Mouse (Mus musculus): ENCODE results near the gene Hoxb13. TPM values are rescaled to one million over a fixed set of nuclear protein-coding genes. Genes with fewer than 3 reads are reported as not detected.

The Hoxb13 gene
- total RNA-seq, 4 experiments from 2014 or later, result not detected

GRCm38 (mm10) chr11:96189810-96190522, 4.2 kb upstream of the Hoxb13 start:
- DNase-seq (ENCODE audit: low spot score), result no peak

GRCm38 (mm10) chr11:96191132-96191531, 3.0 kb upstream of the Hoxb13 start:
- DNase-seq (ENCODE audit: low spot score), result no peak

DNA sequence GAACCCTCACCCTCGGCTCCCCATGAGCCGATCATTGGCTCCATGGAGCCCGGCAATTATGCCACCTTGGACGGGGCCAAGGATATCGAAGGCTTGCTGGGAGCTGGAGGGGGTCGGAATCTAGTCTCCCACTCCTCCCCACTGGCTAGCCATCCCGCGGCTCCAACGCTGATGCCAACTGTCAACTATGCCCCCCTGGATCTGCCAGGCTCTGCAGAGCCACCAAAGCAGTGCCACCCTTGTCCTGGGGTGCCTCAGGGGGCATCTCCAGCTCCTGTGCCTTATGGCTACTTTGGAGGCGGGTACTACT, 240 bp downstream of the Hoxb13 start:
- no peak for DNase-seq (ENCODE audit: low spot score)

DNA sequence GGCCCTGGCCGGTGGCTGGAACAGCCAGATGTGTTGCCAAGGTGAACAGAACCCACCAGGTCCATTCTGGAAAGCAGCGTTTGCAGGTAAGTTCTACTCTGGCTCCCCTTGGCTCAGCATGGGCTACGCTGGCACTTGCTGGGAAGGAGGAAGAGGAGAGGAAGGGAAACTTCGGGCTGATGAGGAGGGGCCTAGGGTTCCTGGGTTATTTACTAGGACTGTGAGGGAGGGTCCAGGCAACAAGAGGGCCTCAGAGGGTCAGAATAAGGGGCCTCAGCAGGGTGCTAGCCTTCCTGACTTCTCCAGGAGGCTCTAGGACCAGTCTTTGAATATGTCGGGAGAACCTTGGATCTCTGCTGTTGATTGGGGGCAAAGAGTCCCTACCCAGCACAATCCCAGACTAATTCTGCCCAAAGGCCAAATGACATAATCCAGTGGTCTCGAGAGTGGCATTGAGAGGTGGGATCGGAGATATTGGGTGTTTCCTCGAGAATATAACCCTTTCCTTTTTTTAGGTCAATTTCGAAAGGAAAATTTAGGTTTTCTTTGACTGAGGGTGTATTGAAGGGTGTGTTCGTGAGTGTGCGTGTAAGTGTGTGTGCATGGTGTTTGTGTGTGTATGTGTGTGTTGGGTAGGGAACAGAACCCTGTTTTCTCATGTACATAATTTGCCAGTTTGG, 985 bp downstream of the Hoxb13 start:
- DNase-seq (ENCODE audit: low spot score), result no peak

- no peak for DNase-seq (ENCODE audit: low spot score)
These were observed 1.7 kb downstream of the Hoxb13 start for GRCm38 (mm10) chr11:96195769-96196280.

DNA sequence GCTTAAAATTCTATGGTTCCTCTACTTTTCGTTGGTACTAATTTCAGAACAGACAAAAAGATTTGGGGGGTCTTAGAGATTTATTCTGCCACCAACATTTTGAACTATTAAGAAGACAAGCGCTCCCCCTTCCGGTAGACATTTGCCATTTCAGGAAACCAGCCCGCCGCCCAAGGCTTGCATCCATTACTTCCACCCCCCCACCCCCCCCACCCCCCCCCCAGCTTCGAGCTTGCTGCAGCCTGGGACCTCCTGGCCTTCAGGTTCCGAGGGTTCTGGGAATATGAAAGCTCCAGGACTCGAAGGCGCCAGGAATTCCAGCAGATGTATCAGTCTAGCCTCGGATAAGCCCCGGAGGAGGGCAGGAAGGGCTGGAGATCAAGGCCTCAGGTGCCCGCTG, 4.5 kb downstream of the Hoxb13 start:
- DNase-seq (ENCODE audit: low spot score), result no peak

DNA sequence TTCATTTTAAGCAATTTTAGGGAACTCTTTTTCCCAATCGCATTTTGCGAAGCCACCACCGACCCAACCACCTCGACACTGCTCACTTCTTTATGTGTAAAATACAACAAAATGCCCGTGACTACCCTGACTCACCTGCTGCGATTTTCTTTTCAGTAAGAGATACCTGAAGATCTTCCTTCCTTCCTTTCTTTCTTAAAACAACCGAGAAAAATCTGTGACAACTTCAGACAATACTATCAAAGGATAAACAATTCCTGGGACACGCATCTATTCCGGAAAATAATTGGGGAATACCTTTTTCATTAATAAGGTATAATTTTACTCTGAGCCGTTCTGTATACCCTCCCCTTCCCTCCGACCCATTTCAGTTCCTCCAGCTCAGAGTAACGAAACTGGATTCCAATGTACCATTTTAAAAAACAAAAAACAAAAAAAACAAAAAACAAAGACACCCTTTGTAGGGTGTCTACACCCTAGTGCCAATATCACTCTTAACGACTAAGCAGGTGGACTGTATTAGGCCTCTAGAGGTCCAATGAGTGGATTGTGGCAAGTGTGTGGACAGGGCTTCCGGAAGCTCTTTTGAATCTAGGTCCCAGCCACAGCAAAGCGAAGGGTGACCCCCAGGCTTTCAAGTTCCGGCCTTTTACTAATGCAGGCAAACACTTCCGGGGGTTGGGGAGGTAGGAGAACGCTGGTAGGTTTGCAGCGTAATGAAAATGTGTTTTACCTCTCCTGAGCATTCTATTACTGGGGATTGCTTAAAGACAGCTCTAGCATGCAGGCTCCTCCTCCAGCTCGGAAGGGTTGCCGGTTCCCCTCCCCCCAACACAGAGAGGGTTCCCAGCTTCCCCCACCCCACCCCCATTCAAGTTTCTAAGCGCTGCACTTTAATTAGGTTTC, 5.3 kb downstream of the Hoxb13 start:
- no peak for DNase-seq (ENCODE audit: low spot score)

- DNase-seq (ENCODE audit: low spot score), result no peak
These were observed 6.1 kb downstream of the Hoxb13 start for GRCm38 (mm10) chr11:96200183-96200655.

DNA sequence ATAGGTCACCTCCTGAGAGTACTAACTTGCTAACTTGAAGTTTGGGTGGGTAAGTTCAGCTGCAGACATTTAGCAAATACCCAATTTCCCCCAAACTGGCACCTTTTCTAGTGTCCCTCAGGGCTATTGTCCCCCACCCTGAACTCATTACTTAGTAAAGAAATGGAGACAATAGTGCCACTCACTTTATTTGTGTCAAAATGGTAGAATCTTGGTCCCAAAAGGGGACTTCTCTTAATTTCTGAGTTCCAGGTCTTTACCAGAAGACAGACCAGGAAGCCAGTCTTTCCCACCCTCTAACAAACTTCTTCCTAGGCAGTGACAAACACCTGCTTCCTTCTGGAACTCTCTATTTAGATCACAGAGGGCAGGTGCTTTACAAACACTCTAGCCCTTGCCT, 7.6 kb downstream of the Hoxb13 start:
- no peak for DNase-seq (ENCODE audit: low spot score)

DNA sequence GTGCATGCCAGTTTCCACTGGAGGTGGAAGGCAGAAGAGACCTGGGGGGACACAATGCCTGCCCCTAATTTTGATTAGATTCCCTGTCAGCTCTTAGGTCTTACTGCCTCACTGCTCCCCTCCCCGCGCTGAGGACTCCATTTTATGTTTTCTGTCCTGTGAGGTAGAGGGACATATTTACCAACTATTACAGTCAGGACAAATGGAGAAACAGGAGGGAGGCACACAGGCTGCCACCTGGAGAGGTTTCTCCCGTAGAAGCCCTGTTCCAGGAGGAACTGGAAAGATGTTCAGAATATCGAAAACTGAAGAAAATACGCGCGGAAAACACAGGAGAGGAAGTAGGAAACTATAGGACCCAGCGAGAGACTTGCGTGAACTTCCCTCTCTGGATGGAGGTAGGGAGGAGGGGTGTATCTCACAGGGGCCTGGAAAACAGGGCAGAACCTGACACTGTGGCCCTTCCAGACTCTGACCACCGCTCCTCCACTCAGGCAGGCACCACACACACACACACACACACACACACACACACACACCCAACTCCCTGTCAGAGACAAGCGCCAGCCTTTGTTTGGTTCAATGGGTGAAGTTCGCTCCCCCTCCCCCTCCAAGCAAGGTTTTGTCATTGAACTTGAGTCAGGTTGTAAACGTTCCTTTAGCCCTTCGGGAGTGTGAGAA, 8.4 kb downstream of the Hoxb13 start:
- DNase-seq (ENCODE audit: low spot score), result no peak

- DNase-seq (ENCODE audit: low spot score), result no peak
These were observed 9.2 kb downstream of the Hoxb13 start for GRCm38 (mm10) chr11:96203182-96203788.

DNA sequence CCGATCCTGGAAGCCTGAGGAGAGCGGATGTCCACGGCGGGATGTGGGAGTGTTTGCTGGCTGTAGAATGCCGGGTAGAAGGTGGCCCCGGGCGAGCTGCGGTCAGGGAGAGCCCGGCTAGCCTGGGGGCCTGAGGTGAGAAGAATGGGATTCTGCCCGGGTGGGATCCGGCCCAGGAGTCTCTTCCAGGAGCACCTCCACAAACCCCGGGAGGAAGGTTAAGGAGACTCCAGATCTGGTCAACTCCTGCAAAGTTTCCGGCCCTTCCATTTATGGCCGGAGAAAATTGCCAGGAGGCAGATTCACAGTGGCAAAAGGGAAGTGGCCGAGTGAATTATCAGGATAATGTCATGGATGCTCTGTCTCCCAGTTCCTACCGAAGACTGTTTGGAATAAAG, 9.7 kb downstream of the Hoxb13 start:
- no peak for DNase-seq (ENCODE audit: low spot score)

DNA sequence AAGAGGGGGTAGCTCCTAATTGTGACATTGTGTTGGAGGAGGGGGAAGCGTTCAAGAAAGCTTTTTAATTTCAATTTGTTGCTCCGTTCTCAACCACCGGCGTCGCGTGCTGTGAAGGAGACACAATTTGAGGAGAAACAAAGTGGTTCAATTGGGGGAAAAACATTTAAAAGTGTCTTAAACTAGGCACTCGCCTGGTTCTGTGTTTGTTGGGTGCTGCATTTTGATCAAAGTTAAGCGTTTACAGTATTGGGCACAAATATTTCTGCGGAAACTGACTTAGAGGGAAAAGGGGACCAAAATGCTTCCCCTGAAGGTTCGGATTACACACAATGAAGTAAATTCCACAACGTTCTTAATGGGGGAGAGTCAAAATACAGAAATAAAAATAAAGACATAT, 10.2 kb downstream of the Hoxb13 start:
- DNase-seq (ENCODE audit: low spot score), result no peak

- no peak for DNase-seq (ENCODE audit: low spot score)
These were observed 11.5 kb downstream of the Hoxb13 start for GRCm38 (mm10) chr11:96205426-96206131.

DNA sequence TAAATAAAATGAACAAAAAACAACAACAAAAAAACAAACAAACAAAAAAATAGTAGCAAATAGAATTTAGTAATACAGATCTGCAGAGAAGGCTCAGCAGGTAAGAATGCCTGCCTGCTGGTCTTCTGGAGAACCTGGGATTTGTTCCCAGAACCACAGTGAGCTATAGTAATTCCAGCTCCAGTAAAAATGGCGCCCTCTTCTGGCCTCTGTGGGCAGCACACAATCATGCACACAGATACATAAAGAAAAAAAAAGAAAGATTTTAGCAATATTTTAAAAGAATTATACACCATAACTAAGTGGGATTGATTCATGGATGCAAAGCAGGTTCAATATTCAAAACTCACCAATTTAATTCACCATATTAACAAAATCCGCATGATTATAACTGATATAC, 29.7 kb downstream of the Hoxb13 start:
- DNase-seq (ENCODE audit: low spot score), result no peak

DNA sequence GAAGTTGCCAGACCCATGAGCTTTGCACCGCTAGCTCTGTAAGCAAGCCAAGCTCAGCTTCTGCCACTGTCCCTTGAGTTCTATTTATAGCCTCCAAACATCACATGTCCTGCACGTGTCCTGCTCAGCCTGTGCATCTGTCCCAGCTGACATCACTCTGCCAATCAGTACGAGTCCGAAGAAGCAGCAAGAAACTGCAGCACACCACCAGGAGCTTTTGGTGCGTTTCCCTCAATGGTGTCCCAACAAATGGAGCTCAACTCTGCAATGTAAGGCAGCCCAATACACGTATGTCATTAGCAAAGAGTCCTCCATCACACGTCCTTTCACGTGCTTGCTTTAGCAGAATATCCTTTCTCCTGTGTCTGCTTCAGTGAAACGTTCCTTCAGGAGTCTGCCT, 33.6 kb downstream of the Hoxb13 start:
- DNase-seq (ENCODE audit: low spot score), result no peak

DNA sequence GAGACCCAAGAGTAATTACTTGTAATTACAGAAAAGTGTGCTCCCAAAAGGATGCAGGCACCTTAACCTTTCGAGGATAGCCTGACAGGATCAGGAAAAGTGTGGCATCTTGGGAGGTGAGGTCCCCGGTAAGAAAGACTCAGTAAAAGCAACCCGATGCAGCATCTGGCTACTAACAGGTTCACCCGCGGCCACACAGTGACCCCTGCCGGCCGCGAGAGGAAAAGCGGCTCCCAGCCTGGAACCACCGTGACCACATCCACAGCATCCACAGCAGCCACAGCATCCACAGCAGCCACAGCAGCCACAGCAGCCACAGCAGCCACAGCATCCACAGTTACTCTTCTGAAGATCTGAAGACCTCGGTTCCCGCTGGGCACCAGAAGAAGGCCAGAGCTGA, 40.8 kb downstream of the Hoxb13 start:
- peak; percentile 13 for DNase-seq (ENCODE audit: low spot score)

DNA sequence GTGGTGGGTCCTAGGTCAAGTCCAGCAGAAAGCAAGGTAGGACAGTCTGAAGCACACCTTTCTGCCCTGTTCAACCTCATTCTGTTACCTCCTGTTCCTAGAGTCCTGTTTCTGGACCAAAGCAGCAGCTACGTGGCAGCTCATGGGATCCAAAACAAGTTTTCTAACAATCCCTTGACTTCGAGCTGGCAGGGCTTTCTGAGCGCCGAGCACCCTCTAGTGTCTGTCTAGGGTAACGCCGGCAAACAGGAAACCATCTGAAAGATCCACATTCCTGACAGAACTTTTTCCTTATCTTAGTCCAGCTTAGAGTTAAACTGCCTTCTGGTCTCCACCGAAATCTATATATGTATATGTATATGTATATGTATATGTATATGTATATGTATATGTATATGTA, 46.1 kb downstream of the Hoxb13 start:
- no peak for DNase-seq (ENCODE audit: low spot score)
